Mouse (Mus musculus) limb, embryonic 15.5 days (tissue): ENCODE results near the gene Tarbp2. TPM values are rescaled to one million over a fixed set of nuclear protein-coding genes. Genes with fewer than 3 reads are reported as not detected.

Experiments used
- ATAC-seq: fragments of 200-750 bp; cut with Nextera tagmentation; 2 replicates; pipeline ENCODE4 v1.8.0; 2017; ENCODE audit warnings: low read depth, moderate TSS enrichment; ENCODE audit not compliant: insufficient number of reproducible peaks, low FRiP score, low TSS enrichment
- H3K27ac ChIP-seq: fragments of 300-500 bp; sonication (generic); 2 replicates; pipeline ENCODE4 v1.5.1; 2015; ENCODE audit warnings: moderate library complexity, mild to moderate bottlenecking, inconsistent platforms
- H3K27me3 ChIP-seq: fragments of 300-500 bp; sonication (generic); 2 replicates; pipeline ENCODE4 v1.6.1; 2015; ENCODE audit warnings: inconsistent platforms
- H3K36me3 ChIP-seq: fragments of 300-500 bp; sonication (generic); 2 replicates; pipeline ENCODE4 v1.6.1; 2015; ENCODE audit warnings: inconsistent platforms
- H3K4me1 ChIP-seq: fragments of 300-500 bp; sonication (generic); 2 replicates; pipeline ENCODE4 v1.6.1; 2015; ENCODE audit warnings: inconsistent platforms
- H3K4me2 ChIP-seq: fragments of 300-500 bp; sonication (generic); 2 replicates; pipeline ENCODE4 v1.6.1; 2015; ENCODE audit warnings: mild to moderate bottlenecking, inconsistent platforms
- H3K4me3 ChIP-seq: fragments of 300-500 bp; sonication (generic); 2 replicates; pipeline ENCODE4 v1.5.1; 2015; ENCODE audit warnings: mild to moderate bottlenecking, inconsistent platforms
- H3K9ac ChIP-seq: fragments of 300-500 bp; sonication (generic); 2 replicates; pipeline ENCODE4 v1.6.1; 2015; ENCODE audit warnings: inconsistent platforms
- H3K9me3 ChIP-seq: fragments of 300-500 bp; sonication (generic); 2 replicates; pipeline ENCODE4 v1.6.1; 2016; ENCODE audit warnings: inconsistent platforms
- WGBS: fragments of 180-500 bp; shearing (Covaris S2); methylation state at CpG from one replicate; pipeline ENCODE4 v1.1.7; 2015; 5-methylcytosine and 5-hydroxymethylcytosine counted together
- polyA plus RNA-seq: library from polyadenylated mRNA; unstranded; fragments of >200 nt; fragmentation: Nextera tagmentation; extraction: Ambion mirVana; gene quantifications from 2 replicates; pipeline ENCODE4 v1.2.1, GENCODE M21; 2015

Tarbp2 gene
- polyA plus RNA-seq, 1 experiment from 2014 or later: 81.0 TPM

DNA sequence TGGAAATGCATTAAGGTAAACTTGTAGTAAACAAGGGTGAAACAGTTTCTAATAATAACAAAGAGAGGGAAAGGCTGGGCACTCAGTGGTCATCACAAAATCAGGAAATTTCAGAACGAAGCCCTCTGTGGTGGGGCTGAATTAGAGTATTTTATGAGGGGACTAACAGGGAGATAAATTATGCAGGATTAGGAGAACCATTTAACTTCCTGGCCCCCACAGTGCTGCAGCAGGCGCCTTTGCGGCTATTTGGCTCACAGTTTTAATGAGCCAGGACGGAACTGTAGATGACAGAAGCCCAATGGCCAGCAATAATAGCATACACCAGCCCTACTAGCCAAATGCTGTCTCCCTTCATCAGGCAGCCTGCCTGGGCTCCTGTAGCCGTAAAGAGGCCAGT lies 45.7 kb downstream of the Tarbp2 start:
- Histone ChIP-seq H3K4me2 (no peak overlapping the region), H3K27me3 (no peaks in the 10 kb centered on the region), H3K9ac (no peak overlapping the region), H3K9me3 (no peaks in the 10 kb centered on the region), H3K4me1 (no peaks in the 10 kb centered on the region), H3K36me3 (peaks cover 22% of the 10 kb centered on the region), H3K4me3 (no peak overlapping the region), H3K27ac (no peak overlapping the region)
- no peak for ATAC-seq
- 55% methylated on average over 5 of the region's 5 CpGs for WGBS

DNA sequence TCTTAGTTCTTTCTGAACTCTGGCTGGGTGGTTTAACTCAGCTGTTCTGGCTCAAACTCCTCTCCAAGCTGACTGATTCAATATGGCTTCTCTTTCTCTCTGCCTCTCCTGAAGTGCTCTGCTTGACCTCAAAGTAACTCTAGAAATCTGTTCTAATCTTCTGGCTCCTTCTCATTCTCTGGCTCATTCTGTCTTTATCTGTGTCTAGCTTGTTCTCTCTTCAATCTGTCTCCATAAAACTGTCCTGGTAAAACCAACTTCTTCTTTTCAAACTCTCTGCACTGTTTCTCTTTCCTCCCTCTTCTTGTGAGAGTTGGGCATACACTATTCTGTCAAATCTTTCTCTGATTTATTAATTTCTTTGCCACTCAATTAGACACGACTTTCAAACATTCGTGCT lies 49.9 kb downstream of the Tarbp2 start:
- Histone ChIP-seq H3K36me3 (peaks cover 10% of the 10 kb centered on the region), H3K4me2 (no peak overlapping the region), H3K4me1 (no peaks in the 10 kb centered on the region), H3K27me3 (no peaks in the 10 kb centered on the region), H3K9ac (no peak overlapping the region), H3K27ac (no peak overlapping the region), H3K4me3 (no peak overlapping the region), H3K9me3 (no peaks in the 10 kb centered on the region)
- no peak for ATAC-seq
- 86% methylated on average over 2 of the region's 2 CpGs for WGBS

DNA sequence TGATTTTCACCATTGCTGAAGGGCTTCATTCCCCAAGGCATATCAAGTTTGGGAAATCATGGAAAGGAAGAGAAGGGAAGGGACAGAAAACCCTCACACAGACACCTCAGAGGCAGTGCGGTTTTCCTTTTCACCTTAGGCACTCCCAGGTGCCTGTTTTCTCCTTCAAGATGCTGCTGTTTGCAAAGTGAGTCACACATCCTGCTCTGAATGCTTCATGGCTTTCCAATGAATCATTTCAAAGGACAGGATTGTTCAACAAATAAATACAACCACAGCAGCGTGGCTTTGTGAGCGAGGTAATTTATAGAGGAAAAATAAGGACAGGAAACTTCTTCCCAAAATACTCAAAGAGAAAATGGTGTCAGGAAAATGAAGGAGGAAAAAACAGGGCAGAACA lies 54.1 kb downstream of the Tarbp2 start:
- no peak for ATAC-seq
- 65% methylated on average over 3 of the region's 3 CpGs for WGBS

More for the DNA sequence above, 54.1 kb downstream of the Tarbp2 start:
- Histone ChIP-seq H3K36me3 (peaks cover 5% of the 10 kb centered on the region; the same call in 1 of the 2 replicates), H3K9me3 (no peaks in the 10 kb centered on the region), H3K4me3 (no peak overlapping the region), H3K4me1 (no peaks in the 10 kb centered on the region), H3K9ac (no peak overlapping the region), H3K27ac (no peak overlapping the region), H3K27me3 (no peaks in the 10 kb centered on the region), H3K4me2 (no peak overlapping the region)

Other genes with a start within 250 kb of the Tarbp2 start
- 0.79 and 0.83 TPM in 2 replicates for gene Gm9918, start 247.6 kb upstream of the Tarbp2 start, polyA plus RNA-seq
- gene Mfsd5, start 238.7 kb upstream of the Tarbp2 start, polyA plus RNA-seq: 100.0 and 103 TPM in 2 replicates
- 17.7 and 19.5 TPM in 2 replicates for gene Espl1, start 221.9 kb upstream of the Tarbp2 start, polyA plus RNA-seq
- 314 and 380 TPM in 2 replicates for gene Pfdn5, start 192.1 kb upstream of the Tarbp2 start, polyA plus RNA-seq
- 81.8 and 86.3 TPM in 2 replicates for gene Myg1, start 186.5 kb upstream of the Tarbp2 start, polyA plus RNA-seq
- gene Aaas, start 167.4 kb upstream of the Tarbp2 start, polyA plus RNA-seq: 61.3 and 62.0 TPM in 2 replicates
- 12.6 and 18.1 TPM in 2 replicates for gene Sp7, start 151.0 kb upstream of the Tarbp2 start, polyA plus RNA-seq
- 9.3 and 11.1 TPM in 2 replicates for gene Sp1, start 112.0 kb upstream of the Tarbp2 start, polyA plus RNA-seq
- 1.0 and 2.6 TPM in 2 replicates for gene Amhr2, start 72.8 kb upstream of the Tarbp2 start, polyA plus RNA-seq
- gene Prr13, start 59.2 kb upstream of the Tarbp2 start, polyA plus RNA-seq: 72.0 and 78.8 TPM in 2 replicates
- 201 and 221 TPM in 2 replicates for gene Pcbp2, start 47.7 kb upstream of the Tarbp2 start, polyA plus RNA-seq
- gene Gm10337, start 14.5 kb upstream of the Tarbp2 start, polyA plus RNA-seq: 3.6 and 7.7 TPM in 2 replicates
- 16.7 and 17.9 TPM in 2 replicates for gene Map3k12, start 1.1 kb upstream of the Tarbp2 start, polyA plus RNA-seq
- 2.1 and 2.7 TPM in 2 replicates for gene Npff, start 6.8 kb downstream of the Tarbp2 start, polyA plus RNA-seq
- not detected in 2 replicates for gene Gm28047, start 106.9 kb downstream of the Tarbp2 start, polyA plus RNA-seq
- gene Atf7, start 107.3 kb downstream of the Tarbp2 start, polyA plus RNA-seq: 48.7 and 49.6 TPM in 2 replicates
- gene Atp5g2, start 154.2 kb downstream of the Tarbp2 start, polyA plus RNA-seq: 48.8 and 56.6 TPM in 2 replicates
- 59.1 and 69.6 TPM in 2 replicates for gene Calcoco1, start 204.0 kb downstream of the Tarbp2 start, polyA plus RNA-seq